Mouse (Mus musculus) 3T3-L1 (cell line): Measurements from ENCODE around the gene Rbm43.

Source experiments
- DNase-seq: peaks from one replicate; pipeline ENCODE4 v3.0.0-alpha.2; 2015; ENCODE audit warnings: low read depth, low spot score

Rbm43 gene

GRCm38 (mm10) chr2:51934574-51935334 is at the start of gene Rbm43:
TSS of gene Rbm43 (minus strand) at chr2:51935163.
- DNase-seq, result peak; percentile 83

GRCm38 (mm10) chr2:51982288-51982687 is 47.3 kb upstream of the Rbm43 start:
- DNase-seq, result no peak

- DNase-seq, result no peak
Measured at GRCm38 (mm10) chr2:51981630-51982029, 46.7 kb upstream of the Rbm43 start.

- peak; percentile 65 for DNase-seq
Measured at GRCm38 (mm10) chr2:51973410-51973968, 38.5 kb upstream of the Rbm43 start, which contains the start of gene Nmi. TSS of gene Nmi (minus strand) at chr2:51973494.

- DNase-seq, result peak; percentile 68
Measured at GRCm38 (mm10) chr2:51972641-51973409, 37.9 kb upstream of the Rbm43 start.

- peak; percentile 48 for DNase-seq
Measured at GRCm38 (mm10) chr2:51972142-51972541, 37.2 kb upstream of the Rbm43 start.

GRCm38 (mm10) chr2:51970897-51971296 is 35.9 kb upstream of the Rbm43 start:
- DNase-seq, result no peak

- DNase-seq, result no peak
Measured at GRCm38 (mm10) chr2:51967288-51967687, 32.3 kb upstream of the Rbm43 start.

GRCm38 (mm10) chr2:51953648-51954204 is 18.8 kb upstream of the Rbm43 start:
- no peak for DNase-seq

GRCm38 (mm10) chr2:51950876-51951275 is 15.9 kb upstream of the Rbm43 start:
- DNase-seq, result peak; percentile 69

GRCm38 (mm10) chr2:51948105-51948830 is 13.3 kb upstream of the Rbm43 start:
- DNase-seq, result no peak

GRCm38 (mm10) chr2:51945812-51946211 is 10.8 kb upstream of the Rbm43 start:
- DNase-seq, result no peak

GRCm38 (mm10) chr2:51941832-51942231 is 6.9 kb upstream of the Rbm43 start:
- no peak for DNase-seq

GRCm38 (mm10) chr2:51938750-51939149 is 3.8 kb upstream of the Rbm43 start:
- no peak for DNase-seq

- DNase-seq, result no peak
Measured at GRCm38 (mm10) chr2:51937004-51937403, 2.0 kb upstream of the Rbm43 start.

GRCm38 (mm10) chr2:51936585-51936984 is 1.6 kb upstream of the Rbm43 start:
- no peak for DNase-seq

- DNase-seq, result no peak
Measured at GRCm38 (mm10) chr2:51935921-51936320, 958 bp upstream of the Rbm43 start.

- no peak for DNase-seq
Measured at GRCm38 (mm10) chr2:51933341-51934134, 1.4 kb downstream of the Rbm43 start.

GRCm38 (mm10) chr2:51931241-51931640 is 3.7 kb downstream of the Rbm43 start:
- DNase-seq, result no peak

GRCm38 (mm10) chr2:51914944-51915680 is 19.9 kb downstream of the Rbm43 start:
- peak; percentile 98 for DNase-seq
